Mouse (Mus musculus): ENCODE measurements at regions not wholly inside any gene's neighbourhood (a gene's known extent, or its start where the extent isn't known, plus 50 kb on each side); places are given as distances from the start of the nearest gene placed in this dataset.

DNA sequence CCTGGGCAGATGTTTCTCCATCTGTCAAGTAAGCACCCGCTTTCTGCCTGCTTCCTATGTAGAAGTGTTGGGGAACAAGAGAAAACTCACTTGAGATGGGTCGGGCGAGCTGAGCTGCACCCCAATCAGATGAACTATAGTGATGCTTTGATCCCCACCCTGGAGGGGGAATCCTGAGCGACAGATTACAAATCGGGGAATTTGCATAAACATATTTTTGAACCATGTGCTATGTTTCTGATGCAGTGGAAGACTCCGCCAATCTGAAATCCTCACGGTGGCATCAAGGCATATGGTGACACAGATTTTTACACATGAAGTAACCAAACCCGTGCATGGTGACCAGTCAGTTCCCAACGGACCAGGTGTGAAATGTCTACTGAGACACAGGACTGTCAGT lies 231.4 kb upstream of the Chd6 start:
- no peak for DNase-seq (ENCODE audit: low read depth, low spot score)

DNA sequence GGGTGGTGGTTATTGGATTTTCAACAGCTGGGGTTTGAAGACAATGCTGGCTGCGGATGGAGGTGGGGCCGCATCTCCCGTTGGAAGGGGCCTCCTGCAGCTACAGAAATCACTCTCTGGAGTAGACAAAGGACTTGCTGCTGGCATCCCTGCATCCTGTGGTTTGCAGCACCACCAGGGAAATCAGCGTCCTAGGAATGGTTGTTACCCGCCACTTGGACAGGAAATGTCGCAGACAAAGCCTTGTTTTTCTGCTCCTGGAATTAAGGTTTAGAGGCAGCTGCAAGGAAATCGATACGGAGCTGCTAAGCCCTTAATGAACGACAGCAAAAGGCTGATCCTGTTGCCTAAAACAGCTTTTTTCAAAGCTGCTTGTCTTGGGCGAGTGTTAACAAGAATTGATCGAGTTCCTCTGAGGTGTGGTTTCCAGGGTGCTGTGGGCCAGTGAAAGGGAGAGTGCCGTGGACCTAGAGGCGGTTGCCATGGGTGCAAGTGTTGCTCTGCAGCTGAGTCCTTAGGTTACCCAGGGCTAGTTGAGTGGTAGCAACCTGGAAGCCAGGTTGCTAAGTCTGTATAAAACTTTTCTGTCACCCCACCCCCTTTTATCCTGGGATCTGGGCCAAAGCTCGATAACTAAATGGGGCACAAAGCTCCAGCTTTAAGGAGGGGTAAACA lies 230.6 kb upstream of the Chd6 start:
- no peak for DNase-seq (ENCODE audit: low read depth, low spot score)

DNA sequence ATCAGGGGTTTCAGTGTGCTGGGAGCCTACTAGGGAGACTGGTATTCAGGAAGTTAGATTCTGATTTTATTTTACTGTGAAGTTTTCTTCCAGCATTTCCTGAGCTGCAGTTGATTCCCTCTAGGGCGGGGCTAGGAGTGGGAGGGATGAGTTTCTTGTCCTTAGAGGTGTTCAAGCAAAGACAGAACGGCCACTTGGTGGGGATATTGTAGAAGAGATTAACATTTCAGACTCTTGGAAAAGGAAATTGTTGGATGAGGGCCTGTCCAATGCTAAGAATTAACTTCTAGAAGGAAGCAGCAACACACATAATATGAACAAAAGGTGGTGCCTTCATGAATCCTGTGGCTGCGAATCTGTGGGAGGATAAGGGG lies 230.1 kb upstream of the Chd6 start:
- peak; percentile 69 for DNase-seq (ENCODE audit: low read depth, low spot score)

DNA sequence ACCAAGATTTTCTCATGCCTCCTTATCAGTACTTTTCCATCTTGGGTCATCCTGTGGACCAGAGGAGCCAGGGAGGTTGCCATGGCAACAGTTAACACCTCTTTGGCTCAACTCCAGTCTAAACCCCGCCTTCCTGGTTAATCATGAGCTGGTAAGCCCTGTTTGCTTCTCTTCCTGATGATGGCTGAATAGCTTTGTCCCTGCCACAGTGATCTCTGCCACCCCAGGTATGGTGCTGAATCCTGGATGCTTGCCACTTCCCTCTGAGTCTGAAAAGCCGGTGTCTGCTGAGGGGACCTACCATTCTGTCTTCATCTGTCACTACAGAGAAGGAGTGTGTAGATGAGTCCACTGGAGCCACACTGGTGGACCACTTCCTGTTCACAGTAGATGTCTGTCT lies 223.8 kb upstream of the Chd6 start:
- DNase-seq (ENCODE audit: low read depth, low spot score) = peak; percentile 56

DNA sequence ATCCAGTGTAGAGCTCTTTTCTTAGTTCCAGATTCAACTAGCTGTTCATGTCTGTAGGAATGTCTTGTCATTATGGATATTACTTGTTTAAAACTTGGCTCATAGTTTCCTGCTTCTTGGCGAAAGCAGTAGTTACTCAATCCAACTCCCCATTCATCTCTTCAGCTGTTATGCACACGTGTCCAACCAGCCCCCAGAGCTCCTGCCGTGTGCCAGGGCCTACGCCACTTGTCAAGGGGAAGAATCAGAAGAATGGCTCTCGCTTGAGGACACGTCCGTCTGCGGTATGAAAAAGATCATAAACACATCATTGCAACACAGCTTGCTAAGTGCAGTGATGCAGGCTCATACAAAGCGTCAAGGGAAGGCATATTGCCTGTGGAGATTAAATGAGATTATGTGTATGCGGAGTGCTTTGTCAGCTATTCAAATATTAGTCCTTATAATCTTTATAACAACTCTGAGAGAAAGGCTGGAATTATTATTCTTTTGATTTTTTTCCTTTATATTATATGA lies 223.0 kb upstream of the Chd6 start:
- no peak for DNase-seq (ENCODE audit: low read depth, low spot score)

DNA sequence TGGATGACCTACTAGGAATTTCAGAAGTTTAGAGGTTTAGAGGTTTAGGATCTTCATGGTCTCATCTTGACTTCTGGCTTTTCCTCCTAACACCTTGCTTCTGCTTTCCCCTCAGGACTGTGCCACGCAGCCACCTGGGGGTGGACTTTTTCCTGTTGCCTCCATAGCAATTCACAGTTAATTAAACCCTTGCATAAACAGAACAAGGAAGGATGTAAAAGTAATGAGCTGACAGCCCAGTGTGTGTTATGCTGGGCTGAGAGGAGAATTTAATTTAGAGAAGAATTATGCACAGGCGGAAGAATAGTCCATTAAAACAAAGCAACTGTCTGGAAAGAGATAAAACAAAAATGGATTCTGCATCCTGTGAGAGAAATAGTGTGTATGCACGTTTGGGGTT lies 193.9 kb upstream of the Chd6 start:
- no peak for DNase-seq (ENCODE audit: low read depth, low spot score)

DNA sequence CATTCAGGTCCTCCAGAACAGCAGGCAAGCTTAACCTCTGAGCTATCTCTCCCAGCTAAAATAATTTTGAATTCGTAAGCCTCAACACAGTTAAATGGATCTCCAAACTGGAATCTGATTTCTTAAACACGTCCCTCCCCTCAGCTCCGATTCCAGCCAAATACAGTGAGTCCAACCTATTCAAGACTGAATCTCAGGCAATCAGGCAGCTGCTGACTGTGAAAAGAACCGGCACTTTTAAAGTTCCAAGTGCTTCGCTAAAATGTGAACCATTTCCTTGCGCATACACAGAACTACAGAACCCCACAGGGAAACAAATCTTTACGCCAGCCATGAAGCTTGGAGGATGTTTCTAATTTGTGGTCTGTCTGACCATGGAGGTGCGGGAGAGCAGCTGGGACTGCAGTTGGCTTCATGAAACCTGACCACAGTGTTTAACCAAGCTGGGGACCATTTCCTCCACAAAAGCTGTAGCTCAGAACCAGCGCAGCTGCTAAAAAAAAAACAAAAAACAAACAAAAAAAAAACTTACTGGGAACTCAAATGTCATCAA lies 160.1 kb upstream of the Chd6 start:
- no peak for DNase-seq (ENCODE audit: low read depth, low spot score)

DNA sequence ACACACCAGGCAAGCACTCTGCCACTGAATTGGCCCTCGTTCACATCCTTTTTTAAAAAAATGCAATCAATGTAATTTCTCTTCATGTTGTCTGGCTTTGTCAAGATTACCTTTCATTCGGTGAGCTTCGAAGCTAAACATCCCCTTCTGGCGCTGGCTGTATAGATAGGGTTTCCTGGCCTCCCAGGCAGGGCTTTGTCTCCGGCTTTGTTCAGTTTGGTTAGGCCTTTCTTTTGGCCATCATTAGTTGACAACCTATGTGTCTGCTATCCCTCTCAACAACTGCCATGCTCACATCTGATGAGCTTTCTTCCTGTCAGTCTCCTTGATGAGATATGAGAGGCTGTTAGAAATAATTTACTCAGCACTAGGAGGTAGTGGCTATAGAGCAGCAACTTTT lies 157.6 kb upstream of the Chd6 start:
- no peak for DNase-seq (ENCODE audit: low read depth, low spot score)

DNA sequence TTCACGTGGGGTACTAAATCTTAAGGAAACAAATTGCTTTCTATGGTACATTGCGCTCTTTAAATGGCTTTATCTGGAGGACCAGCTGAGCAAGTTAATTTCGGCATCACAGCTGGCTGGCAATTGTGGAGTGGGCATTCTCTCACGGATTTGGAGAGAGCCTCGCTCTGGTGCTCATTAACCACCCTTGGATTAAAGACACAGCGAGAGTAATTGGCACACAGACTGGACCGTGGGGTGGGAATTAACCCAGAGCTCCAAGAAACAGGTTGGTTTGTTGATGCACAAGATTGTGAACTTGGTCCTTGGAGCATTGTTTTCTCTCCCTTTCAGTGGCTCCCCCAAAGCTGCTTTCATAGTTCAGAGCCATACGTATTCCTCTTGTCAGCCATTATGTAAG lies 156.3 kb upstream of the Chd6 start:
- DNase-seq (ENCODE audit: low read depth, low spot score) = no peak

DNA sequence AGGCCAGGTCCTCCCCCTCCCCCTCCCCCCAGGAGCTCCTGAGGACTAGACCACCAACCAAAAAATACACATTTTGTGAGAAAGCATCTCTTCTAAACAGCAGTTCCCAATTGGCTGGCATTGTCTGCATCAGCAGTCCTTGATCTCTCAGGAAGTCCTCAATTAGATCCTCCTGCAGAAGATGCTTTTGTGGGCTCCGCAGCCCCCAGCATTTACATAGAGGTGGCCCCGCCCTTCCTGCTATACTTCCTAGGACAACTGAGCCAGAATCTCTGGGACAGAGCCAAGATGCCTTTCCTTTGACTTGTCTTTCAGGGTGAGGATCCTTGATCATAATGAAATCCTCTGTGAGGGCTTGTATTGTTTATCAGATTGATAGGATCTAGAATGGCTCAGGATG lies 143.9 kb upstream of the Chd6 start:
- no peak for DNase-seq (ENCODE audit: low read depth, low spot score)

DNA sequence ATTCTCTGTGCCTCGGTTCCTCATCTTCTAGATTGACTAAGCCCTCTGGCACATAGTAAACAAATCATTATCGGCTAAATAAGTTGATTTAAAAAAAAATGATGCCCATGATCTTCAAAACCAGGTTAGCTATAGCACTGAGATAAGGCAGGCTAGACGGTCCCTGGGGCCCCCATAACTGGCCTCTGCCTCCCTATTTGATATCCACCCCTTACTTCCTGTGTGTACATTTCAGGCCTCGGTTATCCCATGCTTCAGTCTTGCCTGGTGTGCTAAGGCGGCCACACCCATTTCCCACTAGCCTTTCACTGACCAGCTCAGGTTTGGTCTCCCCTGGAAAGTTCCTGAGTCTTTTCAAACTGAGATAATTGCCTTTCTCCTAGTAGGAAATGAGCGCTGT lies 132.8 kb upstream of the Chd6 start:
- DNase-seq (ENCODE audit: low read depth, low spot score) = no peak

DNA sequence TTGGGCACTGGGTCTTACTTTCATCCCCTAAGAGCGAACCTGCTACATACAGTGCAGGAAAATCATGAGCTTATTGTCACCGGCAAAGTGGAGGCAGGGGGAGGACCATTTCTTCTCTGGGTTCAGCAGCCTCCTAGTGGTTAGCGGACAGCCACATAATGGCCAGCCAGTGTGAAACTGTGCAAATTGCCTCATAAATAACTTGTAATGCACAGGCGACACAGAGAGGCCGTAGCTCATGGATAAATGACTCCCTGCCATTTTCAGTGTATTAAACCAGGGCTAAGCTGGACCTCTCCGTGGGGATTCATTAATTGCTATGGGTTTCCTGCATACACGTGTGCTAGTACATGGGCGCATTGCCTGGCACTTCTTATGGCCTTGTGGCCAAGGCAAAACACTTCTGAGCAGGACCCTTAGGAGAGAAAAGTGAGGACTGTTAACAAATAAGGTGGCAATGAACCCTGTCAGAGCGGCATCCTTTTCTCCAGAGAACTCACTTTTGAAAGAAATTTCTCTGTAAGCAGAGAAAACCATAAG lies 128.5 kb upstream of the Chd6 start:
- no peak for DNase-seq (ENCODE audit: low read depth, low spot score)

DNA sequence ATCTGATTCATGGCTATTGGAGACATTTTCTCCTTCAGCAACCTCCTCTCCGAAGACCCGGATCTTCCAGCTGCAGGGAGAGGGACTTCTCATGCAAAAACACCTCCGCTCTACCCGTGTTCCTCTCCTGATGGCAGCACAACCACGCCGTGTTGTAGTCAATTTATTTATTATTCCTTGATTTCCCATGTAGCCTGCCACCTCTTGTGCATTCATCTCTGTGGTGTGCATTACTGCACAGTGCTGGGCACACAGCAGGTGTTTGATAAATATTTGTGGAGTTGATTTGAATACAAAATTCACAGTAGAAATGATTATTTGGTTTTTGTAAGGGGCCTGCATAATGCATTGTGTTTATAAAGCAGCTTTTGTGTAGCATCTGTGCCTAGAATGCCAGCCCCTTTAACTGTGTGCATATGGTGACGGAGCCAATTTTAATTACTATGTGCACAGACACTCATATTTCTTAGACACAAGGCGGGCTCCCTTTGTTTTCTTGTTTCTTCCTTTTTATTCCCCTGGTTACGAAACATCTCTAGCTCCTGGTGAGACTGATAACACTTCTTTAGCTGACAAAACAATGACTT lies 124.4 kb upstream of the Chd6 start:
- DNase-seq (ENCODE audit: low read depth, low spot score) = no peak

DNA sequence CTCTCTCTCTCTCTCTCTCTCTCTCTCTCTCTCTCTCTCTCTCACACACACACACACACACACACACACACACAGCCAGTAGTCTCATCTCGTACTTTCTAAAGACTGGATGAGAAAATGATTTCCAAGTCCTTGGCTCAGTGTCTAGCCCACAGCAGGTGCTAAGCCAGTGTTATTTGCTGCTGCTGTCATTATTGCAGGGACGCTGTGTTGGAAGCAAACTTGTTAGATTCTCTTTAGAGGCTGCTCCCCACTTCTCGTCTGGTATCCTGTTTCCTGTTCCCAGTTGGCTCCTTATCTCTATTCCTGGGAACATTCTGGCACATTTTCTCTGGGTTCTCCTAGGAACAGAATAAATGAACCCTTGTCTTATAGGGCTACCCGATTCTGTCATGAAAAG lies 122.5 kb upstream of the Chd6 start:
- no peak for DNase-seq (ENCODE audit: low read depth, low spot score)

DNA sequence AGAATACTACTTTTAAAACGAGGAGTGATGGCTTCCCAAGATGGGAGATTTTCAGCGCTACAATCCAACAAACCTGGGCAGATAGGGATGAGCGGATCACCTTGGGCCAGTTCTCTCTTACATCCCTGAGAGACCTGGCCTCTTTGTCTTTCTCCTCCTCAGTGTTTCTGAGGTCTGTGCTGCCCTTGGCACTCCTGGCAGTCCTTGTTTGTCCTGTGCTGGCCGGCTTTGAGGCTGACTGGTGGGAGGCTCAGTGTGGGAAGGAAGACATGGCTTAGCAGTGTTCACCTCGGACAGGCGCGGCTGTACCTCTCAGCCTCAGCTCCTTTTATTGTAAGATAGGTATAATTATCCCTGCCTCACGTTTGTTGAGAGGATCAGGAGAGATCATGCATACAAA lies 106.9 kb upstream of the Chd6 start:
- DNase-seq (ENCODE audit: low read depth, low spot score) = no peak

DNA sequence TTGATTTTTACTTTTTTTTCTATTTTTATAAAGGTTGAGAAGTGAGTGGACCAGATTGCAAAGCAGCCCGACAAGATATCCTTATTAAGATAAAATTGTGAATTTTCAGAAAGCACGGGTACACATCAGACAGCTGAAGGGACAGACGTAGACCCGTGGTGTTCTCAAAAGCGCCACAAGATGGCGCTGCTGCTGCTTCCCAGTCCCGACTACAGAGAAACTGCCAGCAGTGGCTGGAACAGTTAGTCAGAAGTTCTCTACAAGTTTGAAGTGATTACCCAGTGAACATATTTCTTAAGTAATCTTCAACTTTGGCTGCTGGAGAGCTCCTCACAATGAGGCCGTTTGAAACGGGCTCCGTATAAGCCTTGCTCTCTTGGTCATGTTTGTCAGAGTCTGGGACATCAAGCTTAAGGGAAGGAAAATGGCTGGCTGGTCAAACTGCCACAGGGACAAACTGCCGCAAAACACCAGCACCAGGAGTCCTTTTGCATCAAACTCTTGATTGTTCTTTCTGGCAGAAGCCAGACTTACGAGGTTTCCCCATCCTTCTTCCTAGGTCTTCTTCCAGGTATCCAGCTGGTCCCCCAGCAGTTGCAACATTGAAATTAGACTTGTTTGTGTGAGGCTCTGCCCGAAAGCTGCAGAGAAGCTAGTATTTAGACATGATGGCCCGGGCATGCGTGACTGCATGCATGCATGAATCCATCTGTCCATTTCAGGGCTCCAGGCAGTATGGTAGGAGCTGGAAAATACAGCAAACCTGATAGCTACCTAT lies 106.0 kb upstream of the Chd6 start:
- peak; percentile 92 for DNase-seq (ENCODE audit: low read depth, low spot score)

DNA sequence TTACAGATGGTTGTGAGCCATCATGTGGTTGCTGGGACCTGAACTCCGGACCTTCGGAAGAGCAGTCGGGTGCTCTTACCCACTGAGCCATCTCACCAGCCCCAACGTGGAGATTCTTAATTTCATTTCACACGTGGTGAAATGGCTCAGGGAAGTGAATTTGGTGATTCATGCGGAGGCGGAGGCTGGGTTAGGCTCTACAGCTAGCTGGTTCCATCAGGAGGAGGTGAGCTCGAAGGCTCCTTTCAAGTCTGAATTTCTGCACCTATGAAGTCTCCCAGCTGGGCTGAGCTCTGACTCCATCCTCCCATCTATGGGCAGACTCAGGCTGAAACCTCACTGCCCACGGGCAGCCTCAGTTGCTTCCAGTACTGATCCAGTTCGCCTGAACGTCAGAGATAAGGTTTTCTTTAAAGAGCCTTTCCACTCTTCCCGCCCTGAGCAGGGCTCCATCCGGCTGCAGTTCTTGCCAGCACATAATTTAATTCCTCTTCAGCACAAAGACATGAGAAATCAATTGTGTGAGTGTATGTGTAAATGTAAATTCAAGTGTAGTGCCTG lies 103.5 kb upstream of the Chd6 start:
- no peak for DNase-seq (ENCODE audit: low read depth, low spot score)

DNA sequence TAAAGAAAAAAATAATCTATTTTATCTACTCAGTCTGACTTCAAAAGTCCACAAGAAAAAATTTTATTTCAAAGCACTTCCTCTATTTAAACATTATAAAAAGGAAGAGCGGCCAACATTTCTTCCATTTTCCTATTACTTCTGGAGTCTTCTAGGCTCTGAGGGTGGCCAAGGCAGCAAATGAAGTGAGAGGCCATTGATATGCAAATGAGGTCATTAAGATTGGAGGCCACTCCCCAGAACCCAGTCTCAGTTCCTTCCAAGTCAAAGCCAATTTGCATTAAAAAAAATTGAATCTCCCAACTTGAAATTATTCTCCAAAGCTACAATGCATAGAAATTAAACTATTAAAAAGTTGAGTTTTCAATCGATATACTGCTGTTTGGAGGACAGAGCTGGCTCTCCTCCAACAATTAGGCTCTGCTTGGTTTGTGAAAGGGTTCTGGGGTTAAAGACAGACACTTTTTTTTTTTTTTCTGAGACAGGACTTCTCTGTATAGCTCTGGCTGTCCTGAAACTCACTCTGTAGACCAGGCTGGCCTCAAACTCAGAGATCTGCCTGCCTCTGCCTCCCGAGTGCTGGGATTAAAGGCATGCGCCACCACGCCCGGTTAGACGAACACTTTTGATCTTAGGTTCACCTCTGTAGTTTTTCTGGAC lies 88.0 kb upstream of the Chd6 start:
- no peak for DNase-seq (ENCODE audit: low read depth, low spot score)

DNA sequence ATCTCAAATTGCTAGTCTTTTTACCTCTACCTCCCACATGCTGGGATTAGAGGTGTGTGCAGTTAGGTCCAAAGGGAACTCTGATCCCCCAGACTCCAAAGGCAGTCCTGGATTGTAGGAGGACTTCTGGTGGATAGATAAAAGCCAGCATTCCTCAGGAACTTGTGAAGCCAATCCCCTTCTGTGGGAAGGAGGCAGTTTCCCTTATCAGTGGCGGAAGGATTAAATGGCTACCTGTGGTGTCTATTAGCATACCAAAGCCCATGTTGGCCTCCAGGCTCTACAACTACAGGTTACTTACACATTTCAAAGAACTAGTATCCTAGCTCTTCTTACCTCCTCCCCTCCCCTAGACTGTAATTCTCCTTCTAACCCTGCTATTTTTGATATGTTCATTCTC lies 78.6 kb upstream of the Chd6 start:
- no peak for DNase-seq (ENCODE audit: low read depth, low spot score)

DNA sequence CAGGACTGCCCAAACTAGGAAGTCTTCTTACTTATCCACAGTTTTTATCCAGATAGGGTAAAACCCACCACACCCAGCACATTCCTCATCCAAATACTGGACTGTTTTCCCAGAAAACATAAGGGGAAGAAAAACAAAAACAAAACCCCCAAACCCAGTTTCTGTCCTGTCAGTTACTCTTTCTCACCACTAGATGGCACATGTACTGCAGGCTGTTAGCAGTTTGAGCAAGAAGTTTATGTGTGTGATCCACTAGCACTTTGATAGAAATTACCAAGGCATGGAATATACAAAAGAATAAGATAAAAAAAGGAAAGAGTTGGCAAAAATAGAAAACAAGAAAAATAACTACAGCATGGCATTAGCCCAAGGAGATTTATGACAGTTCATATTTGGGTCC lies 76.2 kb upstream of the Chd6 start:
- peak; percentile 56 for DNase-seq (ENCODE audit: low read depth, low spot score)

DNA sequence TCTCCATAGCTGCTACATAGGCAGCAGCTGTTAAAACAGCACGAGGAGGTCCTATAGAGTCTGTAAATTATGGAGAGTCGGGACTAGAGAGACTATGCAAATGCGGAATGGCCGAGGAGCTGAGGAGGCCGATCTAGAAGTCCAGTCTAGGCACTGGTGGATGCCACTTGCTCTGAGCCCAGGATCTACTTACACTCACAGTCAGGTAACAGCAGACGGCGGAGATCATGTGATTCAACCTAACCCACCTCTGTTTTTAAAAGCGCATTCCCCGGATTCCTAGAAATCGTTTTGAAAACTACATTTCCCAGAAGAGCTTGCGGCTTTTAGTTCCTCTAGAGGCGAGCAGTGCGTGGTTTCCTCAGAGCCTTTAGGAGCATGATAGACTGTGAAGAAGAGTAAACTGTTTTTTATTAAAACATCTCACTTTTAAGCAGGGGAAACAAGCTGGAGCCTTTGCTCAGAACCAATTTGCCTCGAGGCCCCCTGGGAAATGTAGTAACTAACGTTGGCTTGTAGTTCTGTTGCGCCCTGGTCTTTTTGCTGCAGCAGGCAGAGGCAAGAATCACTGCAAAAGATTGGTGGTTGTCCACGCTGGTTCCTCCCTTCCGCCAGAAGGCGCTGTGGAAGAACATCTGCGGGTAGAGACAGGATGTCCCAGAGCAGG lies 68.6 kb upstream of the Chd6 start:
- peak; percentile 48 for DNase-seq (ENCODE audit: low read depth, low spot score)

All from 3T3-L1 (cell line).